Comparison of ENCODE assay signal across 7 mouse cellular contexts in genomic region chr17:80048230-80048629, GRCm38 (mm10). TPM values are rescaled to one million over a fixed set of nuclear protein-coding genes. Genes with fewer than 3 reads are reported as not detected.
DNase-seq lines count a peak whose midpoint lies in the region; ATAC-seq lines count a peak whose summit lies in the region.

No protein-coding gene starts in this region.

- no peaks in the 10 kb centered on the region for H3K27me3 ChIP-seq in neural tube, embryonic 15.5 days (replicated peaks)

- H3K9me3 ChIP-seq in neural tube, embryonic 15.5 days (replicated peaks) = no peaks in the 10 kb centered on the region

- no peak for ATAC-seq in neural tube, embryonic 15.5 days (ENCODE audit: low FRiP score)
- ATAC-seq in granulocyte monocyte progenitor cell, adult 5-6 weeks (replicated peaks; ENCODE audit: poor library complexity, severe bottlenecking) = peak; percentile 68

- no peak overlapping the region for H3K4me3 ChIP-seq in neural tube, embryonic 15.5 days (replicated peaks)

- no peaks in the 10 kb centered on the region for H3K4me1 ChIP-seq in neural tube, embryonic 15.5 days

- WGBS in neural tube, embryonic 15.5 days = 68% methylated on average over 7 of the region's 7 CpGs

- H3K36me3 ChIP-seq in neural tube, embryonic 15.5 days = peaks cover 37% of the 10 kb centered on the region

- intact Hi-C loops in left cerebral cortex, postnatal 10 days (cut with DNase I) = loop anchor here (2.0 to 10.0 kb wide), 2 partner anchors 133 to 193 kb away; no protein-coding TSS in a partner anchor

- no peak overlapping the region for H3K4me2 ChIP-seq in neural tube, embryonic 15.5 days

- H3K9ac ChIP-seq in neural tube, embryonic 15.5 days (replicated peaks) = no peak overlapping the region

- H3K27ac ChIP-seq in neural tube, embryonic 15.5 days (replicated peaks) = no peak overlapping the region

- peak; percentile 31 for DNase-seq in neural tube, embryonic 10.5 days (ENCODE audit: extremely low spot score, low spot score)
- peak; percentile 29 for DNase-seq in WW6 (ENCODE audit: low read depth, low spot score)
- peak; percentile 88 for DNase-seq in cerebellum, adult 9-10 months
- peak; percentile 49 to 67 for DNase-seq in left cerebral cortex, postnatal 10 days (ENCODE audit: extremely low spot score in 1 of 2, low spot score in 2 of 2)
- peak; percentile 50 for DNase-seq in retina, postnatal 7 days (ENCODE audit: low read depth, low spot score)

RNA-seq across cellular contexts. Expression of gene Hnrnpll, which starts 13.9 kb away (rescaled TPM):
- polyA plus RNA-seq in neural tube, embryonic 15.5 days (2015; fragmentation: Nextera tagmentation; extraction: Ambion mirVana) = 55.8 and 56.0 TPM in 2 replicates
- 66.9 and 88.2 TPM in 2 replicates for total RNA-seq in granulocyte monocyte progenitor cell, adult 5-6 weeks (2014; fragmentation: Nextera tagmentation)
- total RNA-seq in granulocyte monocyte progenitor cell, adult 5-6 weeks (2017) = 61.4 and 71.8 TPM in 2 replicates
- total RNA-seq in left cerebral cortex, postnatal 10 days (2021) = 10 to 100 TPM; 62.6 to 67.3 TPM

Comparison
In these comparisons a context has a peak if more than half of its experiments do, and no peak if none do; other contexts are left out.
1. DNase-seq: peak in every context shown above with its lines; median percentile 88 in cerebellum, adult 9-10 months; 58 in left cerebral cortex, postnatal 10 days; 50 in retina, postnatal 7 days; 31 in neural tube, embryonic 10.5 days; 29 in WW6.